Mouse (Mus musculus): Measurements from ENCODE around the gene Drc3.

- TF ChIP-seq POLR2A (IDR thresholded peaks at IDR 0.05; ENCODE audit: control insufficient read depth, low read depth, low read length) (no peak), CTCF (IDR thresholded peaks at IDR 0.05; ENCODE audit: control insufficient read depth, insufficient read depth, insufficient replicate concordance, low read depth, low read length) (no peak)
These were observed 36.2 kb upstream of the Drc3 start for GRCm38 (mm10) chr11:60316883-60317282.

All from testis, adult 2 months (tissue).